Mouse (Mus musculus) lung, postnatal 0 days (tissue): ENCODE results near the gene C130026I21Rik.
"Not testable (repeated sequence)": the region's sequence is repeated elsewhere in the genome, so short reads cannot be mapped to it uniquely, and the experiment has no call there.

Experiments
- CTCF ChIP-seq: IDR thresholded peaks from 2 replicates; pipeline ENCODE4 v1.5.1; 2016; ENCODE audit warnings: antibody characterized with exemption, mild to moderate bottlenecking
- EP300 ChIP-seq: IDR thresholded peaks from 2 replicates; pipeline ENCODE4 v1.6.1; 2016; ENCODE audit warnings: antibody characterized with exemption, mild to moderate bottlenecking, control low read depth

DNA sequence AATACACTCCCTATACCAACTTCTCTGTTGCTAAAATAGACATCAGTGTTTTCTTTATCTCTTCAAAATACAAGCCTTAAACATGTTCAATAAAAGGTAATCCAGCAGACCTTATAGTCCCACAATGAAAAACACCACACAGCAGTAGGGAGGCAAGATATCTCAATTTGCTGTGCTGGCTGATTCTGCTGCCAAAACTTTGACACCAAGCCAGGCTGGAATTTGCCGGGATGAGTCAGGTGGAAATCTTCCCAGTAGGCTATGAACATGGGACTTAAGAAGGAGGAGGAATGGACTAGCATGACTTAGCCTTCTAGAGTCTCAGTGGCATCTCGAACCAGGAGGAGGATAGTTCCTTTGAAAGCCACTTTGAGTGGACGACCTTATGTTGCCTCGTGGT is 91.4 kb downstream of the C130026I21Rik start:
- not testable (repeated sequence) for TF ChIP-seq CTCF, EP300
